Mouse (Mus musculus) lung, embryonic 14.5 days (tissue): ENCODE measurements around the gene Capsl. TPM values are rescaled to one million over a fixed set of nuclear protein-coding genes. Genes with fewer than 3 reads are reported as not detected.

Source experiments
- ATAC-seq: fragments of 200-750 bp; cut with Nextera tagmentation; 2 replicates; pipeline ENCODE4 v1.8.0; 2017; ENCODE audit warnings: mild to moderate bottlenecking, moderate TSS enrichment, moderate library complexity; ENCODE audit not compliant: insufficient read depth
- DNase-seq: peaks from one replicate; pipeline ENCODE4 v3.0.0-alpha.2; 2015
- H3K27ac ChIP-seq: fragments of 300-500 bp; sonication (generic); 2 replicates; pipeline ENCODE4 v1.5.1; 2014; ENCODE audit warnings: low read depth, mild to moderate bottlenecking, moderate library complexity
- H3K27me3 ChIP-seq: fragments of 300-500 bp; sonication (generic); 2 replicates; pipeline ENCODE4 v1.6.1; 2014; ENCODE audit warnings: low read length, control low read depth; ENCODE audit not compliant: insufficient read depth
- H3K36me3 ChIP-seq: fragments of 300-500 bp; sonication (generic); 2 replicates; pipeline ENCODE4 v1.6.1; 2014; ENCODE audit warnings: control low read depth; ENCODE audit not compliant: insufficient read depth
- H3K4me1 ChIP-seq: fragments of 300-500 bp; sonication (generic); 2 replicates; pipeline ENCODE4 v1.6.1; 2014; ENCODE audit warnings: antibody characterized with exemption, control low read depth; ENCODE audit not compliant: insufficient read depth
- H3K4me2 ChIP-seq: fragments of 300-500 bp; sonication (generic); 2 replicates; pipeline ENCODE4 v1.6.1; 2014; ENCODE audit warnings: mild to moderate bottlenecking
- H3K4me3 ChIP-seq: fragments of 300-500 bp; sonication (generic); 2 replicates; pipeline ENCODE4 v1.5.1; 2014; ENCODE audit warnings: low read depth, low read length
- H3K9ac ChIP-seq: fragments of 300-500 bp; sonication (generic); 2 replicates; pipeline ENCODE4 v1.6.1; 2014
- H3K9me3 ChIP-seq: fragments of 300-500 bp; sonication (generic); 2 replicates; pipeline ENCODE4 v1.6.1; 2016; ENCODE audit warnings: low read depth, low read length, control low read depth
- CTCF ChIP-seq: IDR thresholded peaks from 2 replicates; pipeline ENCODE4 v1.5.1; 2016; ENCODE audit warnings: antibody characterized with exemption, low read depth
- WGBS: fragments of 180-500 bp; shearing (Covaris S2); extraction: QIAGEN DNeasy Blood & Tissue Kit; methylation state at CpG from one replicate; pipeline ENCODE4 v1.1.7; 2014; 5-methylcytosine and 5-hydroxymethylcytosine counted together
- polyA plus RNA-seq: library from polyadenylated mRNA; unstranded; fragments of >200 nt; fragmentation: Nextera tagmentation; extraction: Ambion mirVana; gene quantifications from 2 replicates; pipeline ENCODE4 v1.2.1, GENCODE M21; 2014

Gene Capsl
- polyA plus RNA-seq, 1 experiment from 2014 or later = 5.8 TPM

- Histone ChIP-seq H3K9ac (no peak overlapping the region), H3K27me3 (no peaks in the 10 kb centered on the region), H3K4me3 (no peak overlapping the region), H3K36me3 (no peaks in the 10 kb centered on the region), H3K9me3 (no peaks in the 10 kb centered on the region), H3K4me2 (no peak overlapping the region), H3K27ac (no peak overlapping the region), H3K4me1 (no peaks in the 10 kb centered on the region)
- DNase-seq = no peak
- no peak for TF ChIP-seq CTCF
- WGBS = 83% methylated on average over 2 of the region's 2 CpGs
- ATAC-seq = no peak
Observed at GRCm38 (mm10) chr15:9489417-9490118, 53.7 kb downstream of the Capsl start.

DNA sequence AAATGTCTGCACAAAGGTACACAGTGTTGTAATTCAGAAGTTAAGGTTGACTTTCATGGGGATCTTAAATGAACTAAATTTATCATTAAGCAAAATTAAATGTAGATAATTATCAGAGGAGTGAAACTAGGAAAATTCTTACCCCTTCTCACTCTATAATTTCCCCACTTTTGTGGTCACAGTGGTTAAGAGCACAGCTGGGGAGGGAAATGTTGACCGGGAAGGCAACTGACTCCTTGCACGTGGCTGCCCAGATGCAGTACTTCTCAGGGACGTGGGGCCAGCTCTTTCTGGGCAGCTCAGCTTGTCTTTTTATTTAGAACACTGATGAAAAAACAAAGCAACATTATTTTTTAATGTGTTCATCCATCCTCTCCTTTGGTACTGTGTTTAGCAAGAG is 56.2 kb downstream of the Capsl start:
- no peak overlapping the region for H3K4me2 ChIP-seq
- ATAC-seq = no peak

More for the DNA sequence above, 56.2 kb downstream of the Capsl start:
- Histone ChIP-seq H3K9me3 (no peaks in the 10 kb centered on the region), H3K9ac (no peak overlapping the region), H3K27me3 (no peaks in the 10 kb centered on the region), H3K4me3 (no peak overlapping the region), H3K27ac (no peak overlapping the region), H3K36me3 (no peaks in the 10 kb centered on the region), H3K4me1 (no peaks in the 10 kb centered on the region)
- no peak for DNase-seq
- WGBS = 67% methylated on average over 3 of the region's 3 CpGs
- no peak for TF ChIP-seq CTCF

Other genes starting within 250 kb of the Capsl start
- gene Ugt3a1, start 159.1 kb upstream of the Capsl start, polyA plus RNA-seq = not detected in 2 replicates
- not detected in 2 replicates for gene Ugt3a2, start 100.5 kb upstream of the Capsl start, polyA plus RNA-seq
- gene Il7r, start 94.1 kb downstream of the Capsl start, polyA plus RNA-seq = 0.05 and 0.26 TPM in 2 replicates